Mouse (Mus musculus): ENCODE measurements around the gene Coq3. TPM values are rescaled to one million over a fixed set of nuclear protein-coding genes. Genes with fewer than 3 reads are reported as not detected.
A peak's percentile ranks its signal among the peaks of the same experiment; 100 is the strongest.

The Coq3 gene
- polyA plus RNA-seq (2012), result 0.10 and 0.14 TPM in 2 replicates

DNA sequence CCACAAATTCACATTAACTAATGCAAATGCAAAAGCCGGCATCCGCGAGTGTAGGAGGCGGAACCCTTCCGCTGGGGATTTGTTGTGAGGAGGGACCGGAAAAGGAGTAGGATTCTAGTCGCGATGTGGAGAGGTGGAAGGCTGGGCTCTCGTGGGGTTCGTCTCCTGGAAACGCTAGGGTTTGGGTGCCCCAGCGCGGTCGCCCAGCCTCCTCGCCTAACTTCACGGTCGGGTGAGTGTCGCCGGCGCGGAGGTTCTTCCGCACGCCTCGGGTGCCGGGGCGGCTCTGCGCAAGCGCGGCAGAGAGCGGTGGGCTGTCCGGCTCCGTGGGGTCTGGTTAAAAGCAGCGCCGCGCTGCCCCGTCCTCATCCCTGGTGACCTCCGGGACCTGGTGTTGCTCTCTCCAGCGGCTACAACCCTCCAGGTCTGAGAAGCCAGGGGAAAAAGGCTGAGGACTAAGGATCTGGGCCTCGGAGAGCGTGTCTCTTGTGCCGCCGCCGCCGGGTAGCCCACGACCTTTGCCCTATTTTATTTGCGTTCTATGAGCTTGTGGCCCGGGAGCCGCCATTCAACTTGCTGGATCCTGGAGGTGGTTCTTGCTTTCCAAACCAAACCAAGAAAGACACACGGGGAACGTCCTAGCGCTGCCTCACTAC is at the start of gene Coq3:
Coq3 (plus strand) TSS at position 109 of the 656 bp plus-strand sequence.
- Histone ChIP-seq H3K9me3 (ENCODE audit: control insufficient read depth, low read length) (no peaks in the 10 kb centered on the region), H3K27me3 (ENCODE audit: control insufficient read depth) (no peaks in the 10 kb centered on the region), H3K4me1 (ENCODE audit: control insufficient read depth) (peaks cover 36% of the 10 kb centered on the region), H3K4me3 (replicated peaks) (peak within 1 kb of the TSS; percentile 86), H3K36me3 (ENCODE audit: control insufficient read depth) (peaks cover 37% of the 10 kb centered on the region)
- TF ChIP-seq TAL1 (IDR thresholded peaks at IDR 0.05; ENCODE audit: low read length) (no peak), GATA1 (IDR thresholded peaks at IDR 0.05; ENCODE audit: low read length) (no peak)

DNA sequence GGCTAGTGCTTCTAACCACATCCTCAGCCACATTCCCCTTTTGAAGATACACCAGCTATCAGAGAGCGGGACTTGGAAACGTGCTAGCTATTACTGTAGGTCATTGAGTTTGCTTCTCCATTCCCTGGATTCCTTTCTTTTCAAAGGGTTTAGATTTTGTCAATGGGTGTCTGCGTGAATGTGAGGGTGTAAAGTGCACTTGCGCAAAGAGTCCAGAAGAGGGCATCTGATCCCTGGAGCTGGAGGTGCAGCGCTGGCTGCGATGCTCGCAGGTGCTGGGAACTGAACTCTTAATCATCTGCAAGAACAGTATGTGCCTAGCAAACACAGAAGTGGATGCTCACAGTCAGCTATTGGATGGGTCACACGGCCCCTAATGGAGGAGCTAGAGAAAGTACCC is 46.6 kb upstream of the Coq3 start:
- Histone ChIP-seq H3K4me1 (ENCODE audit: control insufficient read depth) (no peaks in the 10 kb centered on the region), H3K27me3 (ENCODE audit: control insufficient read depth) (no peaks in the 10 kb centered on the region), H3K36me3 (ENCODE audit: control insufficient read depth) (peaks cover 91% of the 10 kb centered on the region), H3K9me3 (ENCODE audit: control insufficient read depth, low read length) (no peaks in the 10 kb centered on the region), H3K4me3 (replicated peaks) (no peak overlapping the region)
- TF ChIP-seq GATA1 (IDR thresholded peaks at IDR 0.05; ENCODE audit: low read length) (no peak), TAL1 (IDR thresholded peaks at IDR 0.05; ENCODE audit: low read length) (no peak)

DNA sequence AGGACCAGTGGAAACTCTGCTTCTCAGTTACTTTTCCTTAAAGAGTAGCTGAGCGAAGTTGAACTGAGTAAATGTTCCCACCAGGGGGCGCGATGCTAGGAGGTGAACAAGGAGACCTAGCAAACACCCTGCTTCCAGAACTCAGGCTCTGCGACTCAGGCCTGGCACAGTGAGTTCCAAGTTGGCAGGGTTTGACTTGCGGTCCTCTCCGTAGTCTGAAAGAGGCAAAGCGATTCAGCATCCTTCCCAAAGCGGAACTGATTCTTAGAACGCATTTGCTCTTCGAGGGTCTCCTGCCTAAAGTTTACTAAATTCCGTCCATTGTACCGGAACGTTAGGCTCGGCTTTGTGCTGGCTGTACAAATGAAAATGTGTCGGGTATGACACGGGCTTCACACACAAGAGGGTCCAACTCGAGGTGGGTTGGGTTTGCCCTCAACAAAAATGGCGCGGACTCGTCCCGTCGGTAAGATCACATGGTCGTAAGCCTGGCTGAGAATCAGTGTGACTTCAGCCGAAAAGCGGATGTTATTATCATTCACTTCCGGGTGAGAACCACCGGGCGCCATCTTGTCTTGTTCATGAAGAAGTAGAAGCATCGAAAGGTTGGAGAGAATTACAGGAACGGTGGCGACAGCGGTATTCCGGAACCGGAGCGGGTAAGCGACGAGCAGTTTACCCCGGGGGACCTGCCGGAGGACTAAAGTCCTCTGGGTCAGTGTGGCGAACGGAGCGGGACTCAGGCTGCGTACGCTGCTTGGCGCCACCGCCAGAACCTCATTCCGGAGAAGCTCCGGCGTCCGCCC is 31.8 kb upstream of the Coq3 start, which contains the start of gene Pnisr:
Pnisr (plus strand) TSS at position 103 of the 806 bp plus-strand sequence.
- no peak for TF ChIP-seq TAL1 (IDR thresholded peaks at IDR 0.05; ENCODE audit: low read length)
- no peak for TF ChIP-seq GATA1 (IDR thresholded peaks at IDR 0.05; ENCODE audit: low read length)
- Histone ChIP-seq H3K36me3 (ENCODE audit: control insufficient read depth) (peaks cover 21% of the 10 kb centered on the region), H3K4me3 (replicated peaks) (peak within 1 kb of the TSS; percentile 100), H3K27me3 (ENCODE audit: control insufficient read depth) (no peaks in the 10 kb centered on the region), H3K4me1 (ENCODE audit: control insufficient read depth) (peaks cover 32% of the 10 kb centered on the region), H3K9me3 (ENCODE audit: control insufficient read depth, low read length) (no peaks in the 10 kb centered on the region)

DNA sequence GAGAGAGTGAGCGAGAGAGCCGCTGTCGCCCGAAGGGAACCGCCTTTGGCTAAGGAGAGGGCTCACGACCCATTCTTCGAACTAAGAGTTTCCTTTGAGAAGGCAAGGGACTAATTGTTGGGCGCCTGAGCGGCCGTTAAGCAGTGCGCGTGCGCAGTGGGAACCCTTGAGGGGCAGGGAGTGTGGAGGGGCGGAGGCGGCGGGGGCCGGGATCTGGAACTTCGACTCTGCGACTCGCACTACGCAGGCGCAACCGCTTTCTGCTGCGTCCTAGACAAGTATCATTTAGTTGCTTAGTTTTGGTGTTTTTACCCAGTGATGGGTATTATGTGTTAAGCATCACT is 31.2 kb upstream of the Coq3 start:
- TF ChIP-seq GATA1 (IDR thresholded peaks at IDR 0.05; ENCODE audit: low read length) (no peak), TAL1 (IDR thresholded peaks at IDR 0.05; ENCODE audit: low read length) (no peak)
- no peaks in the 10 kb centered on the region for H3K27me3 ChIP-seq (ENCODE audit: control insufficient read depth)
- no peaks in the 10 kb centered on the region for H3K9me3 ChIP-seq (ENCODE audit: control insufficient read depth, low read length)
- peaks cover 27% of the 10 kb centered on the region for H3K36me3 ChIP-seq (ENCODE audit: control insufficient read depth)
- H3K4me1 ChIP-seq (ENCODE audit: control insufficient read depth), result peaks cover 35% of the 10 kb centered on the region
- peak overlapping the region; percentile 100 for H3K4me3 ChIP-seq (replicated peaks)

DNA sequence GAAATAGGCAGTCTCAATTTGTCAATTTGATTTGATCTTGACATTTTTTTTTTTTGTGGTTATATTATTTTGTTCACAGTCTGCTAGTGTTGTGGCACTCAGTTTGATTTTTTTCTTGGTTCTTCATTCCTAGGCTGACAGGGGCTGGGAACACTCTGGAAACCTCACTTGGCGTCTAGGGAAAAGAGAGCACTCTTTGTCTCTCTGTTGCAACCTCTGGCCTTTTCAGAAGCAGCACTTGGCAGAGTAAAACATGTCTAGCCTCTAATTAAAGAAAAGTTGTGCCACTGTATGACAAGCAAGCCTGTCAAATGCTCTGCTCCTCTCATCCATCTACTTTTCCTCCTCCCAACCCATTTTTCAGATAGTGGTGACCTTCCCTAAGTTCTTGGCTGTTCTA is 22.0 kb upstream of the Coq3 start:
- TF ChIP-seq GATA1 (IDR thresholded peaks at IDR 0.05; ENCODE audit: low read length) (no peak), TAL1 (IDR thresholded peaks at IDR 0.05; ENCODE audit: low read length) (no peak)
- Histone ChIP-seq H3K36me3 (ENCODE audit: control insufficient read depth) (peaks cover 95% of the 10 kb centered on the region), H3K4me3 (replicated peaks) (no peak overlapping the region)

DNA sequence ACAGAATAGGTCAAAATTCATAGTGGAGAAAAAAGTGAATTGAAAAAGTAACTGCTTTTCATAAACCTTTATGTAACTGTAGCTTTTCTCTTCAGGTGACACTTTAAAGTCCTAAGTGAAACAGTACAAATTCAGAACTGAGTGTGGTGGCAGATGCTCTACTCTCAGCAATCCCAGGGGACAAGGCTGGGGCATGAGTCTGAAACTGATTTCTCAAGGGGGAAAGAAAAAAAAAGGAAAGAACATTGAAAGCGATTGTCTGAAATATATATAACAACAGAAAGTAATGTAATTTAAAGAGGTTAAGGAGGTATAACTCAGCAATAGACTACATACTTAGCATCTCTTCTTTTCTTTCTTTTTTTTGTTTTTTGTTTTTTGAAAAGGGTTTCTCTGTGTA is 14.2 kb upstream of the Coq3 start:
- H3K27me3 ChIP-seq (ENCODE audit: control insufficient read depth), result no peaks in the 10 kb centered on the region
- H3K4me1 ChIP-seq (ENCODE audit: control insufficient read depth), result no peaks in the 10 kb centered on the region
- no peak overlapping the region for H3K4me3 ChIP-seq (replicated peaks)
- H3K36me3 ChIP-seq (ENCODE audit: control insufficient read depth), result peaks cover 88% of the 10 kb centered on the region
- TF ChIP-seq GATA1 (IDR thresholded peaks at IDR 0.05; ENCODE audit: low read length) (no peak), TAL1 (IDR thresholded peaks at IDR 0.05; ENCODE audit: low read length) (no peak)
- no peaks in the 10 kb centered on the region for H3K9me3 ChIP-seq (ENCODE audit: control insufficient read depth, low read length)

More for the DNA sequence above, 22.0 kb upstream of the Coq3 start:
- Histone ChIP-seq H3K9me3 (ENCODE audit: control insufficient read depth, low read length) (no peaks in the 10 kb centered on the region), H3K27me3 (ENCODE audit: control insufficient read depth) (no peaks in the 10 kb centered on the region), H3K4me1 (ENCODE audit: control insufficient read depth) (peaks cover 8% of the 10 kb centered on the region)

DNA sequence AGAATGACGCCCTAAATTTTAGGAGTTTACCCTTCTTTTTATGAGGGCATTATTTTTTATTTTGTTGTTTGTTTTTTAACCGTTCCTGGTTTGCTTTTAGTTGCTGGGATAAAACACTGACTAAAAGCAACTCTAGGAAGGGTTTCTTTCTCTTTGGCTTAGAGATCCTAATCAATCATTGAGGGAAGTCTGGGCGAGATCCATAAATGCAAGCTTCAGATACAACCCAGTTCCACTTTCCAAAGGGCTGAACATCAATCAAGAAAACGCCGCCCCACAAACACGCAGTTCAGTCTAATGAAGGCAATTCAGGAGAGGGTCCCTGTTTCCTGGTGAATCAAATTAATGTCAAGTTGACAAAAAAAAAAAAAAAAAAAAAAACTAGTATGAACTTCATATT is 697 bp upstream of the Coq3 start:
- no peaks in the 10 kb centered on the region for H3K9me3 ChIP-seq (ENCODE audit: control insufficient read depth, low read length)
- TF ChIP-seq TAL1 (IDR thresholded peaks at IDR 0.05; ENCODE audit: low read length), result no peak
- TF ChIP-seq GATA1 (IDR thresholded peaks at IDR 0.05; ENCODE audit: low read length), result no peak
- peaks cover 45% of the 10 kb centered on the region for H3K36me3 ChIP-seq (ENCODE audit: control insufficient read depth)
- H3K27me3 ChIP-seq (ENCODE audit: control insufficient read depth), result no peaks in the 10 kb centered on the region
- peak overlapping the region; percentile 86 for H3K4me3 ChIP-seq (replicated peaks)
- peaks cover 36% of the 10 kb centered on the region for H3K4me1 ChIP-seq (ENCODE audit: control insufficient read depth)

DNA sequence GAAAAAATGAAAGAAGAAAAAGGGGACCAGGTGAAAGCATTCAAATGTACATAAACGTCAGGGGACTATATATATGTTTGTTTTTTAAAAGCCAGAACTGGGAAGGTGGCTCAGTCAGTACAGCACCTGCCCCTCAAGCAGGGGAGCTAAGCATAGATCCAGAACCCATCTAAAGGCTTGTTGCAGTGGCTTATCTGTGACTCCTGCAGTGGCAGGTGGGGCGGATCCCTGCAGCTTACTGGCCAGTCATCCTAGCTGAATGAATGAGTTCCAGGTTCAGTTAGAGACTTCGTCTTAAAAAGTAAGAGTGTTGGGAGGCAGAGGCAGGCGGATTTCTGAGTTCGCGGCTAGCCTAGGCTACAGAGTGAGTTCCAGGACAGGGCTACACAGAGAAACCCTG is 3.3 kb downstream of the Coq3 start:
- Histone ChIP-seq H3K9me3 (ENCODE audit: control insufficient read depth, low read length) (no peaks in the 10 kb centered on the region), H3K36me3 (ENCODE audit: control insufficient read depth) (peaks cover 10% of the 10 kb centered on the region), H3K27me3 (ENCODE audit: control insufficient read depth) (no peaks in the 10 kb centered on the region), H3K4me1 (ENCODE audit: control insufficient read depth) (peaks cover 36% of the 10 kb centered on the region), H3K4me3 (replicated peaks) (no peak overlapping the region)
- TF ChIP-seq GATA1 (IDR thresholded peaks at IDR 0.05; ENCODE audit: low read length) (no peak), TAL1 (IDR thresholded peaks at IDR 0.05; ENCODE audit: low read length) (no peak)

DNA sequence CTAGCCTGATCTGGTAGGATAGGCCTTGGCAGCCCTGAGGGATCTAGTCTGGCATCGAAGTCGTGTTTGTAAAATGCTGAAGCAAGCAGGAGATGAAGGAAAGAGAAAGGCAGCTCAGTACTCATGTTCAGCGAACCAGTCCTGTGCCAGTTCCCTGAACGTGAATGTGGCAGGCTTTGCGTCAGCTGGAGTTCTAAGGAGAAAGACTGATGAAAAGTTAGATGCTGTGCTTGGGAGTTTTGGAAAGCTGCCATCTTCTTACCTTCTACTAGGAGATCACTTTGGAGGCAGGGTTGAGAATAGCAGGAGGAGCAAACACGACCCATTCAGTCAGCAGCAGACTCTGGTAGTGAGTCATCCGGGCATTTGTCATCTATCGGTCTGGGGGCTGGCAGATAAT is 6.4 kb downstream of the Coq3 start:
- peaks cover 3% of the 10 kb centered on the region for H3K36me3 ChIP-seq (ENCODE audit: control insufficient read depth)
- no peak overlapping the region for H3K4me3 ChIP-seq (replicated peaks)
- H3K4me1 ChIP-seq (ENCODE audit: control insufficient read depth), result peaks cover 14% of the 10 kb centered on the region
- no peaks in the 10 kb centered on the region for H3K9me3 ChIP-seq (ENCODE audit: control insufficient read depth, low read length)
- no peaks in the 10 kb centered on the region for H3K27me3 ChIP-seq (ENCODE audit: control insufficient read depth)
- TF ChIP-seq GATA1 (IDR thresholded peaks at IDR 0.05; ENCODE audit: low read length) (no peak), TAL1 (IDR thresholded peaks at IDR 0.05; ENCODE audit: low read length) (no peak)
